Mouse (Mus musculus) heart, postnatal 14 days (tissue): ENCODE results near the gene Tbl1xr1. TPM values are rescaled to one million over a fixed set of nuclear protein-coding genes. Genes with fewer than 3 reads are reported as not detected.

Experiments used
- DNase-seq, 2 experiments: peaks; one replicate each; pipeline ENCODE4 v3.0.0; 2021 to 2022
- intact Hi-C: fragments of 180-260 bp; cut with DNase I; formaldehyde crosslinking; loops from one replicate; pipeline ENCODE4 v1.15.1; 2025
- total RNA-seq, 2 experiments: library from RNA; stranded (reverse); gene quantifications; 2 replicates each; pipeline ENCODE4 v1.2.3; 2021

Gene Tbl1xr1
- total RNA-seq, 2 experiments from 2014 or later, result 66.3 to 70.0 TPM

DNA sequence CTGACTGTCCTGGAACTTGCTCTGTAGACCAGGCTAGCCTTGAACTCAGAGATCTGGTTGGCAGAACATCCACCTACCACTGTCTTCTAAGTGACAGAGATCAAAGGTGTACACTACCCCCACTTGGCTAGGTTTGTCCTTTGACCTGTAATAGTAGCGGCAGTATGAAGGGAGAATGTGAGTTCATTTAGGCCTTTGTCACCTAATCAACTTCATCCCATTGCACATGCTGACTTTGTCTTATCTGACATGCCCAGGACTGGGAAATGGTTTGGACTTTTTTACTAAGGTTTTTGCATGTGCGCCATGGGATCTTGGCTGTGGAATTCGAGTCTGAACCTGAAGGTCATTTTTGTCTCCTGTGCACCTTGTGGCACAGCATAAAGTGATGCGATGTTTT lies 6.4 kb downstream of the Tbl1xr1 start:
- intact Hi-C loops, result no loop called here
- no peak for DNase-seq

DNA sequence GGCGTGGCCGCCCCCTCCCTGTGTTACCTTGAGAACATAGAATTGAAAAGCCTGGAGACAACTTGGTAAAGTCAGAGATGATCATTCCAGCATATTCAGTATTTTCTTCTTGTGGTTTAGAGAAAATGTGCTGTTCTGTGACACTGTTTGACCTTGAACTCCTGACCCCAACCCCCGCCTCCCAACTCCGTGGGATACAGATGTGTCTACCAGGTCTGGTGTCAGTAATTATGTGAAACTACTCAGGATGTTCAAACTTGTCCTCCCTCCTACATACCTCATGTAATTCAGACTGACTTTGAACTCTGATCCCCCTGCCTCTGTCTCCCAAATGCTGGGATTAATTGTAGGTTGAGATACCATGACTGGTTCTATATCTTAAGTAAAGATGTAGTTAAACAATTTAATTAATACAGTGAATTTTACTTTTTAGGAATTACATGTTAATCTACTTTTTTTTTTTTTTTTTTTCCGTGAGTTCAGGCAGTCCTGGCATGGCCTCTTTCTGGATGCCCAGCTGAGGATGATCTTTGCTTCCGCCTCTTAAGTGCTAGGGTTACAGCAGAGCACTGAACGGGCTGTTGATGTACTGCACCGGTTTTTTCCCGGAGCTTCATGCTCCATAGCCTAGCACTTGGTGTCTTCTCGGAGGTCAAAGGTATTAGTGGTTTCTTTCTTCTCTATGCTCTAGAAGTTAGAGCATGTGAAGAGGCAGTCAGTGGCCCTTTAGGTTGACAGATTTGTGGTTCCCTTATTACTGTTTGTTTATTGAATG lies 8.0 kb downstream of the Tbl1xr1 start:
- intact Hi-C loops, result no loop called here
- no peak for DNase-seq

DNA sequence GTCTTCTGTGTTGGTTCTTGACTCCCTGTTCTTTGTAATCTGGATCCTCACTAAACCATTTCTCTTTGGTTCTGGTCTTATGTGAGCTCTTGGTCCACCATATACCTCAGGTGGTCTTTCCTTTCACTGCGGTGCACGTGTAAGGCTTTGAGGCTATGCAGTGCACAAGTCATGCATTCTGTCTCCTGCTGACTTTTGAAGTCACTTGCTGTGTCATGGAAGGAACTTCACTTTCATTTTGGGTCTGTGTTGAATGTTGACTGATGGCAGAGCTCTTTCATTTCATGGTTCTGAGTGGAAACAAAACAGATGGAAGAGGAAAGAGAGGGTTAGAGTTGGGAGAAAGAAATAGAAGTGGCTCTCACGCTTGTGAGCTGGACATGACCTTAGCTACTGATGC lies 13.4 kb downstream of the Tbl1xr1 start:
- no peak for DNase-seq
- intact Hi-C loops, result loop anchor here (5.0 kb wide), 1 partner anchor 42 kb away; no protein-coding TSS in a partner anchor

DNA sequence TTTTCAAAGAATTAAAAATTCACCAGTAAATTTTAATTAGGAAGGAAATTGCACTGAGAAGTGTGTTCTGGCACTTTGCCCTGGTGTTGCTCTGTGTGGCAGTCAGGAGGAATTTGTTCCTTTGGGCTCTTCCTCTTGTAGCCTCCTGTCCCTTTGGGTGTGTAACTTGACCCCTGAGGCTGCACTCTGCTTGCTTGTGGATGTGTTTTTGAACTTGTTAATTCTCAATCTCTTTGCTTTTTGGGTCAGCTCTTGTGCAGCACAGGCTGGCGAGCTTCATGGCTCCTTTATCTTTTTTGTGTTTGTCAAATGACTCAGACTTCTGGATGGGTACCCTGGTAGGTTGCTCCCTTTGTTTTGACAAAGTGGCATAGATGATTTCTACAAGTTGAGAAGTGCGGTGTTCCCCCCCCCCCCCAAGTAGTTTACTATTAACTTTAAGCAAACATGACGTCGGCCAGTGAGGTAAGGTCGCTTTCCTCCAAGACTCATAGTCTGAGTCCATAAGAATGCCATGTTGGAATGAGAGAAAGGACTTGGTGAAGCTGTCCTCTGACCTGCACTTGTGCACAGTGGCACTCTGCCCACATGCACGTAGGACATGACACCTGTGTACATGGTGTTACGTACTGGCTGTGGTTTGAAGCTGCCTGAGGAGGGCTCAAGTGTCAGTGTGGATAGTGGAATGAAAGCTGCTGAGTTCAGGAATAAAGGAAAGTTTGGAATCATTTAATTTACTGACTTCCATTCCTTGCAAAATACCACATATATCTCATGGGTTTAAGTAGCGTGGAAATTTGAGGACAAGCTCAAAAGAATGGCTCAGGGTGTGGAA lies 14.2 kb downstream of the Tbl1xr1 start:
- intact Hi-C loops, result loop anchor here (5.0 kb wide), 1 partner anchor 42 kb away; no protein-coding TSS in a partner anchor
- DNase-seq, result peak; percentile 29 to 42

DNA sequence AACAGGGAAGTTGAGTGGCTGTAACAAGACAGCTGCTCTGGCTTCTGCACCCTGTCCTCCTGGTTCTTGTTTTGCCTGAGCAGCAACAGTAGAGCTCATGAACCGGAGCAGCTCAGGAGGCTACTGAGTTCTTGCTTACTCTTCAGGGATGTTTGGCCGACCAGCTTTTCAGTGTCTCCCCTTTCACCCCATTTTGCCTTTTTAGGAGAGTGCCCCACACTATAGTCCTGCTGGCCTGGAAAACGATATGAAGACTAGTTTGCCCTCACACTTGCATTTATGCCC lies 14.8 kb downstream of the Tbl1xr1 start:
- no peak for DNase-seq
- intact Hi-C loops, result loop anchor here (5.0 kb wide), 1 partner anchor 41 kb away; no protein-coding TSS in a partner anchor

DNA sequence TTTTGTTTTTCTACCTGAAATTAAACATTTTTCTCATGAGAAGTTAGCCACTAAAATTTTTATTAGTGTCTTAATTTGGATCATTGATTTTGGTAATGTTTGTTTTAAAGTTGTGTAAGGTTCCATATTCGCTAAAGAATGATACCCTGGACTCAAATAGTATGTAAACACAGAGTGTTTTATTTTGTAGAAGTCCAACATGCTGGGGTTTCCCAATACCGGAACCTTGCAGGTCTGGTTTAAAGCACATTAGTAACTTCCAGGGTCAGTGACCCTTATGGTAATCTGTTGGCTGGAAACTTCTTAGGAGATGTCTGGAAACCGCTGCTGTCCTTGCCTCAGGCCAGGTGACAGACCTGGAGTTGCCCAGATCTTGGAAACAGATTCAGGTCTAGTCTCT lies 15.2 kb downstream of the Tbl1xr1 start:
- intact Hi-C loops, result loop anchor here (5.0 kb wide), 1 partner anchor 41 kb away; no protein-coding TSS in a partner anchor

DNA sequence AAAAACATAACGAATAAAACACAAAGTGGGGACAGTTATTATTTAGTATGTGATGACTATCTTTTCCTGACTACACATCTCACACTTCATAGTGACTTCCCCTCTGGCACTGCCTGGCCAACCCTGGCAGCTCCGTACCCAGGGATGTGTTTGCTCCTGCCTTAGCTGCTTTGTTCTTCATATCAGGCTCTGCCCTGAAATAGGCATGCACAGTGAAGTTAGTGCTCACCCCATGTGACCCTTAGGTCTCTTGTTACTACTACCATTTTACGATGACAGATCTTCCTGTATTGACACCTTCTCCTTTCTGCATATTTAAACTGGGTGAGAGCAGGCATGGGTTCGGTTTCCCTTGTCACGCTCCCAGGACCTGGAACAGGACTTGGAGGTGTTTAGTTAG lies 16.3 kb downstream of the Tbl1xr1 start:
- peak in 1 of 2 experiments; percentile 22 for DNase-seq
- intact Hi-C loops, result loop anchor here (5.0 kb wide), 1 partner anchor 40 kb away; no protein-coding TSS in a partner anchor

More for the DNA sequence above, 15.2 kb downstream of the Tbl1xr1 start:
- DNase-seq, result no peak

DNA sequence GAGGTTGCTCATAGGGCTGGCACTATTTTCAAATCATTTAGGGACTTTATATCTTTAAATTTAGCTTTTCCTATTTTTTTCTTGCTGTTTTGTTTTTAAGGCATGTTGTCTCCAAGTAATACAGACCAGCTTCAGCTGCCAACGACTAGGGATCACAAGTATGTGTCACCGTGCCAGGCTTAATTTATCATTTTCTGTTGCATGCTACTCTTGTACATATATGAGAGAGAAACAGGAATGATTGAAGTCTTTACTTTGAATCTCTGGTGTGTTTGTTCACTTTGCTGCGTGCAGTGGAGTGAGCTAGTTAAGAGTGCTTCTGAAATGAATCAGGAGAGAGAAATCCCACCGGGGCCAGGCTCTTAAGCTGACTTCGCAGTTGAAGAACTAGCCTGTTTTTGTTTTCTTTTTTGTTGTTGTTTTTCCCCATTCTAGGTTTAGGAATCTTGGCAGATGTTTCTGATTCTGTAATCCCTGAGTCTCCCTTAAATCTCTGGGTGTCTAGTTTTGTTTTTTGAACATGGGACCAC lies 27.6 kb downstream of the Tbl1xr1 start:
- intact Hi-C loops, result no loop called here
- DNase-seq, result no peak

DNA sequence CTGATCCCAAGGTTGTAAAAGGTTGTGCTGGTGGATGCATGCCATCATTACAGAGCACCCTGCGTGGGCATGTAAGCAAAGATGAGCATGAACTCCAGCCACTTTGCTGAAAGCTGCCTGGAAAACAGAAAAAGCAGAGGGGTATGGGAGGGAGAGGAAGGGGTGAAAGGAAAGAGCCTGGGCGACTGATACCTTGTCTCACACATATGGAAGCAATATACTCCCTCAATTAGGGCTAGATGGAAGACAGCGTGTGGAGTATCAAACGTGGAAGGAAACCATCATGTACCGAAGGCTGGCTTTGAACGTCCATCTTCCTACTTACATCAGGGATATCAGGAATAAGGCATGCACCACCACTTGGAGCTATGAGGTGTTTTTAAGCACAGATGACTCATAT lies 29.0 kb downstream of the Tbl1xr1 start:
- intact Hi-C loops, result no loop called here
- DNase-seq, result no peak

DNA sequence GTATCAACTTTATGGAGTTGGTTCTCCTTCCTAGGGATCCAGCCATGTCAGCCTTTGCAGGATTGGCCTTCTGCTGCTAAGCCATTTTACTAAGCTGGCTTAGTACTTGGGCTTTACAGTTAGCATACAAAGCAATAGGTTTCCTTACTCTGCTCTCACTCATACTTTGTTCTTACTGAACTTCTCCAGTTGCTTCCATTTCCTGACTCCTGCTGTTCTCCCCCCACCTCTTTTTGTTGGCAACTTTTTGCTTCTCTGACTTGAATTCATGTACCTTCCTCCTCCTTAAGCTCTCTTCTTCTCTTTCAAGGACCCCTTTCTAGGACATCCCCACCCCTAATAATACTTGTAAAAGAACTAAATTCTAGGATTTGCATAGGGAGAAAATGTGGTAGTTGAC lies 31.6 kb downstream of the Tbl1xr1 start:
- intact Hi-C loops, result no loop called here
- DNase-seq, result no peak

DNA sequence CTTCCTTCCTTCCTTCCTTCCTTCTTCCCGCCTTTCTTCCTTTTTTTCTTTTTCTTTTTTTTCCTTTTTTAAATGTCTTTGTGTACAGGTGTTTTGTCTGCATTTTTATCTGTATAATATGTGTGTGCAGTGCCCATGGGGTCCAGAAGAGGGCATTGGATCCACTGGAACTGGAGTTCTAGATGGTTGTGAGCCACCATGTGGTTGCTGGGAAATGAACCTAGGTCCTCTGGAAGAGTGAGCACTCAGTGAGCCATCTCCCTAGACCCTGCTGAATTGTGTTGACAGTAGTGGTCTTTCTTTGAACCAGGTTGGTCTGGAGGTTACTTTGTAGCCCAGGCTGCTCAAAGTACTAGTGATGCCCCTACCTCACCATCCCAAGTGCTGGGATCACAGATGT lies 33.2 kb downstream of the Tbl1xr1 start:
- DNase-seq, result no peak
- intact Hi-C loops, result no loop called here

DNA sequence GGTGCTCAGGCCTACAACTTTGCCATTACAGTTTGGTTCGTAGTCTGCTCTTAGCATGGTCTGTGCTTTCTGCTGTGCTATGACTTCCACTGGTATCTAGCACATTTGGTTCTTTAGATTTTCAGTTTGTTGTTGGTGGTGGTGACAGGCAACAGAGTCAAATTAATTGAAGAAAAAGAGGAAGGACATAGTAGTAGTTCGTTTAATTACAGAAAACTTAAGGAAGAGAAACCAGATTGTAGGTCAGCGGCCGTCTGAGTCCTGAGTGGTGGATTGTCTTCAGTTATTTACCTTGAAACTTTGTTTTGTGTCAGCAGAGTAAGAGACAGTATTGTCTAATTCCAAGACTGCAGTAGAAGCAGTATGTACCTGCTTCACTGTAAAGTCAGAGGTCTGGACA lies 37.3 kb downstream of the Tbl1xr1 start:
- intact Hi-C loops, result no loop called here
- DNase-seq, result no peak

DNA sequence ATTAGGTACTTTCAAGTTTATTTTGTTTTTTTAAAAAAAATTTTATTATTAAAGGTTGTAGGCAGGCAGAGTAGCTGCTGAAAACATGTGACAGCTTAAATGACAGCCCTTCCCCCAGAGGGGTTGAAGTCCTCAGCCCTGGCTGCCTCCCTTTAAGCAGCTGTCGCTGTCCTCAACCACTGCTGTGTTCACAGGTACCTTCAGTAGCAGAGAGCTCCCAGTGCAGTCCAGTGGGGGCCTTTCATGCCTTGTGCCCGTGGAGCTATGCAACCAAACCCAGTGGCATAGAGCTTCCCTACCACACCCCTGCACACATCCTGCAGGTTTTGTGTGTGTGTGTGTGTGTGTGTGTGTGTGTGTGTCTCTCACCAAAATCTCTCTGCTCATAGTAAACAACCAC lies 38.8 kb downstream of the Tbl1xr1 start:
- DNase-seq, result no peak
- intact Hi-C loops, result no loop called here

DNA sequence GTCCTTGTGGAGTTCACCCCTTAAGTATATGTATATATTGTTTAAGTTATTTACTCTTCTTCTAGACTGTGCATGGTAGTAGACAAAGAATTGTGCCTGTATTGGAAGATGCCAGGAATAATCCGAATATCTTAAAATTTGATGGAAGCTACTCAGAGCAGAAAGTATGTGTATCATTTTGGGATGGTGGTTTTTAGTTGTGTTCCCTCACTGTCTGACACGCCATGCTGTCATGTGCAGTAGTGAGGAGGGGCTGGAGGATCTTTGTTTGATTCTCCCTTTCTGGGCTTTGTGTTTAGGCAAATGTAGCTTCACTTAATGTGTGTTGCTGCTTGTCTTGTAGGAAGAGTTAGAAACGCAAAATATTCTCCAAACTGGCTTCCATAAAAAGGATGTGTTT lies 39.2 kb downstream of the Tbl1xr1 start:
- no peak for DNase-seq
- intact Hi-C loops, result no loop called here

DNA sequence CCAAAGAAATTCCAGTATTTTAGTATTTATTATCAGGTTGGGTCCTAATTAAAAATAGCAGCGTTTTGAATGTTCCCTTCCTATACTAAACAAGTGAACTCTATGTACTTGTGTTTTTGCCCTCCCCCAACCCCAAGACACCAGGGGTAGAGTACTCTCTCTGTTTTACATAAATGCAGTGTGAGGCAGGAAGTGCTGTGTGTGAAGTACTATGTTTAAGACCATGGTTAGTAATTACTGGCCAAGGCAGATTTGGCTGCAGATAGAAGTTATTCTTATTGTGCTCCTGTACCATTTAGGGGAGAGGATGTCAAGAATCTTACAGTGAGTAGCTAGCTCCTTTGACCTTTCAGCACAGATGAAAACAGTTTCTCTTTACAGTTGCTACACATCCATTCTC lies 39.7 kb downstream of the Tbl1xr1 start:
- intact Hi-C loops, result no loop called here
- no peak for DNase-seq

DNA sequence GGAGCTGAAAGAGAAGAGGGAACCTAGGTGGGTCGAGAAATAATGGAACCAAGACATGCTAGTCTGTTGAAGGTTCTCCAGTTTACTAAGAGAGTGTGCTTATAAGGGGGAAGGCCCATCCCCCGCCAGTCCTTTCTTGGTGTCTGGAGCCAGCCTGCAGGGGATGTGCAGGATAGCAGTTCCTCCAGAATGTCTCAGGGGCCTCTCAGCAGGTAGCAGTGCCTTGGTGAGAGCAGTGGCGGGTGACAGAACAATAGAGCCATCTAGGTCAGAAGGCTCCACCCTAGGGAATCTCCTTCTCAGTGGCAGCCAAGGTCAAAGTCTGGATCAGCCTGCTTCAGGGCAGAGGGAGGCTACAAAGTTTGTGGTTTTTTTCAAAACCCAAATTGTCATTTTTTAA lies 45.3 kb downstream of the Tbl1xr1 start:
- peak; percentile 6 to 8 for DNase-seq
- intact Hi-C loops, result no loop called here

DNA sequence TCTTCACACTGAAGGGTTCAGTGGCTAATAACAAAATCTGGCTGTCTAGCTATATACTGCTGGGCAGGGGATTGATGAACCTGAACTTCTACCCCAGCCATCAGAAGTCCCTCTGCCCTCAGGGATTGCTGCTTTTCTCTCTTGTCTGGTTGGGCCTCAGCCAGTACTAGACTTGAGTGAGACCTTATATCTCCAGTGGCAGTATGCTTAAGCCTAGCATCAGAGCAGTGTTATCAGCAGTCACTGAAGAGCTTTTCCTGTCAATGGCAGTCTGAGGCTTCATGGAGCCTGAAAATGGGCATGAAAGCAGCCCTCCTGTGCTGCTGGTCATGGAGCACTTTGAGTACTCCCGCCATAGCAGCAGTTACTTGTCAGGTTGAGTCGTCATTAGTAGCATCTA lies 46.7 kb downstream of the Tbl1xr1 start:
- intact Hi-C loops, result no loop called here
- DNase-seq, result no peak

DNA sequence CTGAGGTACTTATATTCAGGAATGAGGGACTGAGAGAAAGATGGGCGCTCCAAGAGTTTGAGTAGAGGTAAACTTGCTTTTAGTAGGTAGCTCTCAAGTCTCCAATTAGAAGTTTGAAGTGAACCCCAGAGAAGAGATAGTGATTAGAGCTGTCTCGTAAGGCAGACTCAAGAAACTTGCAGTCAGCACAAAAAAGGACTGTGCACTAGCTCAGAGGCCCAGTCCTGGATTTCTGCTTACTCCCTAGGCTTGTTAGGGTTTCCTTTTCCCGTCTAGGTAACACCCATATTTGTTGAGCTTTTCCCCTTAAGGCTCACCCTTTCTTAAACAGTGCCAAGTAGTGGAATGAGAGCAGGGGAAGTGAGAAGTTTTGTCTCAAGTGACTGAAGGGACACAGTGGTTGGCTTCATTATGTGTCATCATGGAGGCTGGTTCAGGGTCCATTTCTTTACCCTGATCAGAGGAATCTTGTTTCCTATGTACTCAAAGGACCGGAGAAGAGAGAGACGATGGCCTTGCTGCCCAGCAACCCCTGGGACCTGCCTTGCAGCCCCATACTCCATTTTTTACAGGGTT lies 49.9 kb downstream of the Tbl1xr1 start:
- intact Hi-C loops, result no loop called here
- no peak for DNase-seq

DNA sequence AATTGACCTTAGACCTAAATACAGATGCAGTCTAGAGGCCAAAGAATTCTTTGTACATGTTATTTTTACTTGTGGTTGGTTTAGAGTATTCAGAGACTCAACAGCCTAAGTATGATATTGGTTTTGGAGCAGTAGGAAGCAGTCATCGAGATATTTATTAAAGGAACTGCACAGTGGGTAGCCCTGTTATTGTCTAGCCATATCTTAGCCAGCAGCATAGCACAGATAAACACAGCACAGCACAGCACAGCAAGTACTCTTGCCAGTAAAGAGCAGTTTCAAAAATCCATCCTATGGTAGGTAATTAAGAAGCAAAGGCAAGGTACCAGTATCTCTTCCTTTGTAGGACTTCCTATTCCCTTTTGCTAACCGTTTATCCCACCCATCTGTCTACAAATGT lies 54.8 kb downstream of the Tbl1xr1 start:
- no peak for DNase-seq
- intact Hi-C loops, result loop anchor here (5.0 kb wide), 1 partner anchor 39 kb away; no protein-coding TSS in a partner anchor

DNA sequence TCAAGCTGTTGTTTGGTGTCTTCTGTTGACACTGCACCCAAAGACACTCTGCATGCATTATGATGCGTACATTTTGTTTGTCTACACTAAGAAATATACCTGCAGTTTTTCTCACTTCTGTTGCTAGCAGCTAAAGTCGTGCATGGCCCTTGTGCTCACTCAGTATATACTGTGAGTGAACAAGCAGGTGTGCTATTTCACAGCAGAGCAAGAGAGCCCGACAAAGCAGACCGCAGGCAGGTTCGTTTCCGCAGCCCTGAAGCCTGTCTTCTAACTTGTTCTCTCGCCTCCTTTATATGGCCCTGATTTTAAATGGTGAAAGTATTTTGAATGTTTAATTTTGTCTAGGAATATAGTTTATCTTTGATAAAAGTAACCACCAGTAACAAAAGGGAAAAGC lies 57.2 kb downstream of the Tbl1xr1 start:
- DNase-seq, result no peak
- intact Hi-C loops, result loop anchor here (5.0 kb wide), 1 partner anchor 41 kb away; no protein-coding TSS in a partner anchor
